Mouse (Mus musculus): Measurements from ENCODE around the gene Sept11.

DNA sequence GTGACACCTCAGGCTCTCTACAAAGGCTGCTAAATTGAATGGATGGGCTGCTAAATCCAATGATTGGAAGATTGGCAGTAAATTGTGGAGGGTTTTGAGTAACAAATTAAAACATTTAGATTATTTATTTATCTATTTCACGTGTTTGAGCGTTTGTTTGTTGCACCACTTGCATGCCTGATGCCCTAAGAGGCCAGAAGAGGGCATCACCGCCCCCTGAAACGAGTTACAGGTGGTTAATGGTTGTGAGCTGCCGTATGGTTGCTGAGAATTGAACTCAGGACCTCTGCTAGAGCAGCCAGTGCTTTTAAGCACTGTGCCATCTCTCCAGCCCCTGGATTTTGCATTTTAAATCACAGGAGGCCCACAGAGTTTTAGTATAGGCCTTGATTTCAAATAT, 42.2 kb upstream of the Sept11 start:
- TF ChIP-seq POLR2A (IDR thresholded peaks at IDR 0.05; ENCODE audit: control insufficient read depth, low read depth, low read length): no peak
- TF ChIP-seq CTCF (IDR thresholded peaks at IDR 0.05; ENCODE audit: control insufficient read depth, insufficient read depth, insufficient replicate concordance, low read depth, low read length): no peak
